Mouse (Mus musculus) kidney, embryonic 16.5 days (tissue): ENCODE data around the gene Ncoa1. TPM values are rescaled to one million over a fixed set of nuclear protein-coding genes. Genes with fewer than 3 reads are reported as not detected.

Experiments used
- ATAC-seq: fragments of 200-750 bp; cut with Nextera tagmentation; 2 replicates; pipeline ENCODE4 v1.8.0; 2017; ENCODE audit warnings: moderate TSS enrichment; ENCODE audit not compliant: low FRiP score, low TSS enrichment
- H3K27ac ChIP-seq: fragments of 300-500 bp; sonication (generic); 2 replicates; pipeline ENCODE4 v1.5.1; 2014; ENCODE audit warnings: low read length
- H3K27me3 ChIP-seq: fragments of 300-500 bp; sonication (generic); 2 replicates; pipeline ENCODE4 v1.6.1; 2014; ENCODE audit warnings: low read length, control low read depth, mixed read lengths; ENCODE audit not compliant: insufficient read depth
- H3K36me3 ChIP-seq: fragments of 300-500 bp; sonication (generic); 2 replicates; pipeline ENCODE4 v1.6.1; 2014; ENCODE audit warnings: low read length, control low read depth, mixed read lengths; ENCODE audit not compliant: insufficient read depth
- H3K4me1 ChIP-seq: fragments of 300-500 bp; sonication (generic); 2 replicates; pipeline ENCODE4 v1.6.1; 2014; ENCODE audit warnings: low read length, control low read depth, mixed read lengths; ENCODE audit not compliant: insufficient read depth
- H3K4me2 ChIP-seq: fragments of 300-500 bp; sonication (generic); replicated peaks from 2 replicates; pipeline ENCODE4 v1.6.1; 2014; ENCODE audit warnings: low read depth, low read length
- H3K4me3 ChIP-seq: fragments of 300-500 bp; sonication (generic); 2 replicates; pipeline ENCODE4 v1.5.1; 2014; ENCODE audit warnings: mild to moderate bottlenecking, low read length
- H3K9ac ChIP-seq: fragments of 300-500 bp; sonication (generic); replicated peaks from 2 replicates; pipeline ENCODE4 v1.6.1; 2014; ENCODE audit warnings: low read length
- H3K9me3 ChIP-seq: fragments of 300-500 bp; sonication (generic); 2 replicates; pipeline ENCODE4 v1.6.1; 2016; ENCODE audit warnings: low read length, control low read depth
- WGBS: fragments of 180-500 bp; shearing (Covaris S2); extraction: QIAGEN DNeasy Blood & Tissue Kit; methylation state at CpG from one replicate; pipeline ENCODE4 v1.1.7; 2014; 5-methylcytosine and 5-hydroxymethylcytosine counted together
- polyA plus RNA-seq: library from polyadenylated mRNA; unstranded; fragments of >200 nt; fragmentation: Nextera tagmentation; extraction: Ambion mirVana; gene quantifications from 2 replicates; pipeline ENCODE4 v1.2.1, GENCODE M21; 2015

Gene Ncoa1
- polyA plus RNA-seq, 1 experiment from 2014 or later = 6.6 TPM

DNA sequence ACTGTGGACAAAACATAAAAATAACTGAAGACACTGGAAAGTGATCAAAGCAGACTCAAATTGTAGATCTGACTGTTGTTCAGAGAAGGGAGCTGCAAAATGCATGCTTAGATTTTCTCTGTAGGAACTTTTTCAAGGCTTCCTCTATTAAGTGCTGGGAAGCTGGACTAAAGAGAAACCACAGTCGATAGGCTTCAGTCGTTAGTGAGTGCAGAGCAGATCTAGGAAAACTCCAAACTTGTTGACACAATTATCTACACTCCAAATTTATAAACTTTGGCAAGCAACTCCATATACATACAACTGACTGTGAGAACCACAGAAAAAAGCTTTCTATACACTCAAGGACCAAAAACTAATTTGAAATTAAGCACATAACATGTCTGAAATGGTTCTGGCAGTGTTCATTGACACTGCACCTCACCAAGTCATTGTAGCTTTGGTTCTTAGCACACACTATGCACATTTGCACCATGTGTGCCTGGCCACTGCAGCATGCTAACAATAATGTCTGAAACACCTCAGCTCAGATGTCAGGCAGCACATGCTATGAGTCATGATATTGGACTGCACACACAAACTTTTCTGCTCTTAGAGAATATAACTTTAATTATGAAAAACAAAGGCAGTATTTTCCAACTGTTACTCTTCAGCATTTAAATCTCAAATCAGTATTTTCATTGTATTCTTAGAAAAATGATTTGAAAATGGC is 121.8 kb downstream of the Ncoa1 start:
- Histone ChIP-seq H3K4me1 (no peaks in the 10 kb centered on the region), H3K4me3 (no peak overlapping the region), H3K36me3 (no peaks in the 10 kb centered on the region), H3K9ac (no peak overlapping the region), H3K27ac (no peak overlapping the region), H3K27me3 (no peaks in the 10 kb centered on the region), H3K9me3 (no peaks in the 10 kb centered on the region), H3K4me2 (no peak overlapping the region)
- WGBS = 57% methylated on average over 2 of the region's 2 CpGs
- ATAC-seq = no peak

- Histone ChIP-seq H3K9ac (no peak overlapping the region), H3K36me3 (no peaks in the 10 kb centered on the region), H3K4me3 (no peak overlapping the region), H3K4me2 (no peak overlapping the region), H3K4me1 (no peaks in the 10 kb centered on the region), H3K9me3 (no peaks in the 10 kb centered on the region), H3K27me3 (no peaks in the 10 kb centered on the region), H3K27ac (no peak overlapping the region)
- no peak for ATAC-seq
- 90% methylated on average over 2 of the region's 2 CpGs for WGBS
These were observed 133.8 kb downstream of the Ncoa1 start for GRCm38 (mm10) chr12:4343216-4343615.

DNA sequence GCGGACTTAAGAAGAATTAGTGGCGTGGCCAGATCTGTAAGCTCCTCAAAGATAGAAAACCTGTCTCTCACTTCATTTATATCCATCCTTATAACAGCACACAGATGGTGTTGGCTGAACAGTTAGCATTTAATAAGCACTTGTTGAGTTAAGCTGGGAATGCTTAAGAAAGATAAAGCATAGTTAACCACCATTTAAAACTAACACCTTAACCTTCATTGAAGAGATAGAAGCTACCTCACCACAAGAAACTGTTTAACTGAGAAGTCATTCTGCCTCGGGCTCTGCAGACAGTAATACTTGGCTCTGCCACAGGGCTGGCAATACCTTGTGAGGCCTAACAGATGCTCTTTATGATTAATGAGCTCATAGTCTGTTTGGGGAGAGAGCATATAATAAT is 134.9 kb downstream of the Ncoa1 start:
- Histone ChIP-seq H3K4me2 (no peak overlapping the region), H3K9ac (no peak overlapping the region), H3K4me1 (no peaks in the 10 kb centered on the region), H3K4me3 (no peak overlapping the region), H3K27me3 (no peaks in the 10 kb centered on the region), H3K27ac (no peak overlapping the region), H3K9me3 (no peaks in the 10 kb centered on the region), H3K36me3 (no peaks in the 10 kb centered on the region)
- ATAC-seq = no peak
- WGBS = 76% methylated on average over 3 of the region's 3 CpGs

DNA sequence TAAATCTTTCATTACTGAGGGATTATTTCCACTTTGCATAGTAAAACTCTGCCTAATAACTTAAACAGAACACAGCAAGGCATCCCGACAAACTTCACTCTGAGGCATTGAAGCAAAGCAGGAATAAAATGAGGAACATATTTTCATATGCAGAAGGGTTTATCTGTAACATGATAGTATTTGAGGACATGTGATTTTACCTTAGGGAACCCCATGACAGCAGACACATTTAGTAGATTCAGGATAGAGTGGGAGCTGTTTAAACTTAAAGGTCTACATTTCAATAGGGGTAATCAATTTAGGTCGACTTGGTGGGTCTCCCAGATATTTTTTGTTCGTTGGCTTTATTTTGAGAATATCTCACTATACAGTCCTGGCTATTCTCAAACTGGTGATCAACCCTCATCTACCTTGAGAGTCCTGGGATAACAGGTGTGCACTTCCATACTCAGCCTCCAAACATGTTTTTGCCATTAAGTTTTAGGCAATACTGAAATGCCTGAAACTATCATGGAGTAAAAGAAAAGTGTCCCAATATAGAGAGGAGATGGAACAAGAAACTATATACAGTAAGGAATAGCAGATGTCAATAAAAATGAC is 136.6 kb downstream of the Ncoa1 start:
- no peaks in the 10 kb centered on the region for H3K27me3 ChIP-seq
- 83% methylated on average over 3 of the region's 3 CpGs for WGBS
- no peak overlapping the region for H3K27ac ChIP-seq
- no peaks in the 10 kb centered on the region for H3K4me1 ChIP-seq
- no peaks in the 10 kb centered on the region for H3K36me3 ChIP-seq
- no peak for ATAC-seq
- H3K4me3 ChIP-seq = no peak overlapping the region
- H3K9ac ChIP-seq = no peak overlapping the region
- H3K9me3 ChIP-seq = no peaks in the 10 kb centered on the region
- H3K4me2 ChIP-seq = no peak overlapping the region

- Histone ChIP-seq H3K9me3 (no peaks in the 10 kb centered on the region), H3K27ac (no peak overlapping the region), H3K4me1 (no peaks in the 10 kb centered on the region), H3K27me3 (no peaks in the 10 kb centered on the region), H3K9ac (no peak overlapping the region), H3K4me2 (no peak overlapping the region), H3K4me3 (no peak overlapping the region), H3K36me3 (no peaks in the 10 kb centered on the region)
- ATAC-seq = no peak
- WGBS = 81% methylated on average over 5 of the region's 5 CpGs
These were observed 153.4 kb downstream of the Ncoa1 start for GRCm38 (mm10) chr12:4323604-4324003.

DNA sequence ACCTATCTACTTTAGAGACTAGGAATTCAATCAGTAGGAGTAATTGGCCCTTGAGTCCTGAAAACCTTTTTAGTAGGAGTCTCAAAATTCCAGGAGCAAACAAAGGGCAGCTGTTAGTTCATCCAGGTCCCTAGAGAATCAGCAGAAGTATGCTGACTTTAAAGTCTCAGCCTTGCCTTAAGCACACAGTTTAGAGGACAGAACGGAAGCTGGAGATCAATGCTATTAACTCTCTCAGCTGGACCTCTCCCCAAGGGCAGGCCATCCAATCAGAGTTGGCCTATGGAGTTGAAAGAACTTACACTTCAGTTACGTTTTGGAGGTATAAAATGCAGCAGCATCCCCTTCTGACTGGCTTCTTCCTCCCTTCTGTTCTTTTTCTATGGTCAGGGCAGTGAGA is 154.8 kb downstream of the Ncoa1 start:
- Histone ChIP-seq H3K27ac (no peak overlapping the region), H3K4me2 (no peak overlapping the region), H3K9me3 (no peaks in the 10 kb centered on the region), H3K36me3 (no peaks in the 10 kb centered on the region), H3K27me3 (no peaks in the 10 kb centered on the region), H3K4me3 (no peak overlapping the region), H3K4me1 (no peaks in the 10 kb centered on the region), H3K9ac (no peak overlapping the region)
- no peak for ATAC-seq
- WGBS = 42% methylated on average over 2 of the region's 2 CpGs

DNA sequence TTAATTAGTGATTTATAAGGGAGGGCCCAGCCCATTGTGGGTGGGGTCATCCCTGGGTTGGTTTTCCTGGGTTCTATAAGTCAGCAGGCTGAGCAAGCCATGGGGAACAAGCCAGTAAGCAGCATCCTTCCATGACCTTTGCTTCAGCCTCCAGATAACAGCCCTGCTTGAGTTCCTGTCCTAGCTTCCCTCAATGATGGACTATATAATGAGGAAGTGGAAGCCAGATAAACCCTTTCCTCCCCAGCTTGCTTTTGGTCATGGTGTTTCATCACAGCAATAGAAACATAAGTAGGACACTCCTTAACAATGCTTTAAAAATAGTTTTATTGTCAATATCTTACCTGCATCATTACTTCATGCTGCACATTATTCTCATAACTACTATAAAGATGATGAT is 163.2 kb downstream of the Ncoa1 start:
- no peaks in the 10 kb centered on the region for H3K9me3 ChIP-seq
- H3K36me3 ChIP-seq = peaks cover 13% of the 10 kb centered on the region
- no peak overlapping the region for H3K4me2 ChIP-seq
- no peak overlapping the region for H3K9ac ChIP-seq
- no peaks in the 10 kb centered on the region for H3K4me1 ChIP-seq
- no peak for ATAC-seq
- H3K27ac ChIP-seq = no peak overlapping the region
- no peak overlapping the region for H3K4me3 ChIP-seq
- no peaks in the 10 kb centered on the region for H3K27me3 ChIP-seq

GRCm38 (mm10) chr12:4306712-4307313 is 170.2 kb downstream of the Ncoa1 start:
- Histone ChIP-seq H3K27ac (no peak overlapping the region), H3K27me3 (no peaks in the 10 kb centered on the region), H3K4me1 (no peaks in the 10 kb centered on the region), H3K4me2 (no peak overlapping the region), H3K9ac (no peak overlapping the region), H3K4me3 (no peak overlapping the region), H3K36me3 (no peaks in the 10 kb centered on the region), H3K9me3 (no peaks in the 10 kb centered on the region)
- ATAC-seq = peak; percentile 88
- WGBS = 36% methylated on average over 1 of the region's 1 CpGs

GRCm38 (mm10) chr12:4299300-4299699 is 177.7 kb downstream of the Ncoa1 start:
- ATAC-seq = no peak
- no peak overlapping the region for H3K27ac ChIP-seq
- H3K4me2 ChIP-seq = no peak overlapping the region
- H3K36me3 ChIP-seq = 0 out of 2 replicates have a peak, but pooled peaks cover 10% of the 10 kb centered on the region
- no peaks in the 10 kb centered on the region for H3K9me3 ChIP-seq
- no peak overlapping the region for H3K4me3 ChIP-seq
- H3K4me1 ChIP-seq = no peaks in the 10 kb centered on the region
- H3K9ac ChIP-seq = no peak overlapping the region
- 85% methylated on average over 3 of the region's 3 CpGs for whole genome bisulfite sequencing
- H3K27me3 ChIP-seq = no peaks in the 10 kb centered on the region

- Histone ChIP-seq H3K9ac (no peak overlapping the region), H3K27ac (no peak overlapping the region), H3K4me2 (no peak overlapping the region), H3K4me3 (no peak overlapping the region), H3K27me3 (no peaks in the 10 kb centered on the region), H3K4me1 (no peaks in the 10 kb centered on the region), H3K36me3 (0 out of 2 replicates have a peak, but pooled peaks cover 10% of the 10 kb centered on the region), H3K9me3 (no peaks in the 10 kb centered on the region)
- no peak for ATAC-seq
- WGBS = 83% methylated on average over 4 of the region's 4 CpGs
These were observed 178.4 kb downstream of the Ncoa1 start for GRCm38 (mm10) chr12:4298626-4299025.
